Mouse (Mus musculus) ES-Bruce4 (cell line): ENCODE measurements around the gene Bud31. TPM values are rescaled to one million over a fixed set of nuclear protein-coding genes. Genes with fewer than 3 reads are reported as not detected.
"Not testable (repeated sequence)": the region's sequence is repeated elsewhere in the genome, so short reads cannot be mapped to it uniquely, and the experiment has no call there.

Experiments used
- H3K27ac ChIP-seq: 2 replicates; pipeline ENCODE4 v1.5.1; 2012; ENCODE audit warnings: low read length, inconsistent platforms; ENCODE audit not compliant: insufficient read depth
- H3K27me3 ChIP-seq: 2 replicates; pipeline ENCODE4 v1.6.1; 2012; ENCODE audit warnings: mild to moderate bottlenecking, low read length, inconsistent platforms; ENCODE audit not compliant: control insufficient read depth, poor library complexity, insufficient read depth, severe bottlenecking
- H3K36me3 ChIP-seq: 2 replicates; pipeline ENCODE4 v1.6.1; 2012; ENCODE audit warnings: inconsistent platforms, mild to moderate bottlenecking, low read length, moderate library complexity; ENCODE audit not compliant: control insufficient read depth, poor library complexity, insufficient read depth, severe bottlenecking
- H3K4me1 ChIP-seq: one replicate; pipeline ENCODE4 v1.8.1; 2011; ENCODE audit warnings: low read length; ENCODE audit not compliant: control insufficient read depth, insufficient read depth
- H3K4me3 ChIP-seq: 2 replicates; pipeline ENCODE4 v1.5.1; 2011; ENCODE audit warnings: low read depth, mild to moderate bottlenecking, low read length
- H3K9ac ChIP-seq: 2 replicates; pipeline ENCODE4 v1.6.1; 2012; ENCODE audit warnings: low read depth, mild to moderate bottlenecking, inconsistent platforms; ENCODE audit not compliant: poor library complexity, severe bottlenecking
- H3K9me3 ChIP-seq: replicated peaks from 2 replicates; pipeline ENCODE4 v1.6.1; 2012; ENCODE audit warnings: mild to moderate bottlenecking, low read length, inconsistent platforms; ENCODE audit not compliant: control insufficient read depth, poor library complexity, insufficient read depth, severe bottlenecking
- CTCF ChIP-seq: IDR thresholded peaks from one replicate; pipeline ENCODE4 v1.8.1; 2011; ENCODE audit warnings: low read depth, low read length
- EP300 ChIP-seq: IDR thresholded peaks from 2 replicates; pipeline ENCODE4 v1.6.1; 2011; ENCODE audit warnings: low read depth, low read length; ENCODE audit not compliant: insufficient read depth
- POLR2A ChIP-seq: IDR thresholded peaks from one replicate; pipeline ENCODE4 v1.8.1; 2011; ENCODE audit warnings: low read length; ENCODE audit not compliant: insufficient read depth
- polyA plus RNA-seq: library from polyadenylated mRNA; stranded (reverse); fragments of >200 nt; gene quantifications from 2 replicates; pipeline ENCODE4 v1.2.4, GENCODE M21; 2011; ENCODE audit warnings: low read depth; ENCODE audit not compliant: missing spikeins, insufficient read depth, insufficient read length

Gene Bud31
- polyA plus RNA-seq, 1 experiment: 104 TPM

GRCm38 (mm10) chr5:145130191-145130590 lies 10.0 kb upstream of the Bud31 start:
- no peak overlapping the region for H3K4me3 ChIP-seq
- no peak overlapping the region for H3K27ac ChIP-seq
- no peak for TF ChIP-seq POLR2A
- TF ChIP-seq EP300: no peak
- TF ChIP-seq CTCF: no peak
- H3K9ac ChIP-seq: no peak overlapping the region
- no peaks in the 10 kb centered on the region for H3K9me3 ChIP-seq
- no peaks in the 10 kb centered on the region for H3K4me1 ChIP-seq
- H3K36me3 ChIP-seq: peaks cover 72% of the 10 kb centered on the region
- no peaks in the 10 kb centered on the region for H3K27me3 ChIP-seq

GRCm38 (mm10) chr5:145130995-145131394 lies 9.2 kb upstream of the Bud31 start:
- Histone ChIP-seq H3K27me3 (no peaks in the 10 kb centered on the region), H3K9ac (no peak overlapping the region), H3K4me3 (no peak overlapping the region), H3K27ac (no peak overlapping the region), H3K9me3 (no peaks in the 10 kb centered on the region), H3K36me3 (peaks cover 74% of the 10 kb centered on the region), H3K4me1 (no peaks in the 10 kb centered on the region)
- TF ChIP-seq POLR2A: no peak

DNA sequence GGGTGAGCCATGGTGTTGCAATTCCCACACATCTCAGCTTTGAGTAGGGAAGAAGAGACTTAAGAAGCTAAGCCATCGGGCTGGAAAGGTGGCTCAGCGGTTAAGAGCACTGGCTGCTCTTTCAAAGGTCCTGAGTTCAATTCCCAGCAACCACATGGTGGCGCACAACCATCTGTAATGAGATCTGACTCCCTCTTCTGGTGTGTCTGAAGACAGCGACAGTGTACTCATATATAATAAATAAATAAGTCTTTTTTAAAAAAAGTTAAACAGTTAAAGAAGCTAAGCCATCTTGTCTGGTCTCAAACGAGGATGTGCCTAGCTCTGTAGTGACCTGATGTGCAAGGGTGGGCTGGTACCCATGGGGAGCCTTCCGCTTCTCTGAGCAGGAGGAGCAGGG lies 6.9 kb upstream of the Bud31 start:
- peaks cover 65% of the 10 kb centered on the region for H3K36me3 ChIP-seq
- H3K4me3 ChIP-seq, H3K4me1 ChIP-seq, H3K27ac ChIP-seq, H3K27me3 ChIP-seq, H3K9ac ChIP-seq, H3K9me3 ChIP-seq: not testable (repeated sequence)
- TF ChIP-seq CTCF: peak; percentile 10

DNA sequence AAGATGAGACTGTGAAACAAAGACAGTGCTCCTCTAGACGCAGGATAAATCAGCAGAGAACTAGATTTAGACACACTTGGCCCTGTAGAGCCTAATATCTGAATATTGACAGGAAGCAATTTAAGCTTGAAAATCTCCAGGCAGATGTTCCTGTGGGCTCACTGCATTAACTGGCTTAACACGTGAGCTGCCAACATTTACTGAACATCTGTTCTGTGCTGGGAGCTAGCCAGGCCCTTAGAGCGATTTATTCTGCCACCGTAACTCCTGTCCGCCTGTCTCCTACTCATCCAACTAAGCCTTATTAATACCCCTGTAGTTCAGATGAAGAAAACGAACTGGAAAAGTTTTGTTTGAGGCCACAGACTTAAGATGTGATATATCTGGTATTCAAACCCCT lies 1.3 kb upstream of the Bud31 start:
- peak overlapping the region; percentile 99 for H3K4me3 ChIP-seq
- H3K27ac ChIP-seq: no peak overlapping the region
- H3K36me3 ChIP-seq: peaks cover 41% of the 10 kb centered on the region
- no peaks in the 10 kb centered on the region for H3K27me3 ChIP-seq
- H3K9ac ChIP-seq: peak overlapping the region; percentile 94
- no peaks in the 10 kb centered on the region for H3K9me3 ChIP-seq
- no peaks in the 10 kb centered on the region for H3K4me1 ChIP-seq
- TF ChIP-seq CTCF (no peak), POLR2A (no peak), EP300 (no peak)

- no peak overlapping the region; the same call in 1 of the 2 replicates for H3K27ac ChIP-seq
- no peaks in the 10 kb centered on the region for H3K4me1 ChIP-seq
- no peaks in the 10 kb centered on the region for H3K9me3 ChIP-seq
- no peaks in the 10 kb centered on the region for H3K27me3 ChIP-seq
- H3K4me3 ChIP-seq: peak overlapping the region; percentile 92
- H3K36me3 ChIP-seq: peaks cover 41% of the 10 kb centered on the region
- TF ChIP-seq CTCF: no peak
- no peak for TF ChIP-seq POLR2A
- no peak for TF ChIP-seq EP300
- H3K9ac ChIP-seq: peak overlapping the region; percentile 94
These were observed 449 bp downstream of the Bud31 start for GRCm38 (mm10) chr5:145140611-145141010.

GRCm38 (mm10) chr5:145147748-145148147 lies 7.6 kb downstream of the Bud31 start:
- Histone ChIP-seq H3K4me3 (no peak overlapping the region), H3K9me3 (no peaks in the 10 kb centered on the region), H3K27ac (no peak overlapping the region), H3K4me1 (no peaks in the 10 kb centered on the region), H3K36me3 (peaks cover 51% of the 10 kb centered on the region), H3K27me3 (no peaks in the 10 kb centered on the region), H3K9ac (no peak overlapping the region)
- TF ChIP-seq CTCF (no peak), EP300 (no peak), POLR2A (no peak)

- no peak for TF ChIP-seq POLR2A
- no peak for TF ChIP-seq EP300
- TF ChIP-seq CTCF: no peak
- H3K9ac ChIP-seq: no peak overlapping the region
- H3K27me3 ChIP-seq: no peaks in the 10 kb centered on the region
- no peaks in the 10 kb centered on the region for H3K4me1 ChIP-seq
- H3K36me3 ChIP-seq: peaks cover 38% of the 10 kb centered on the region
- H3K27ac ChIP-seq: no peak overlapping the region
- no peak overlapping the region for H3K4me3 ChIP-seq
- no peaks in the 10 kb centered on the region for H3K9me3 ChIP-seq
These were observed 9.1 kb downstream of the Bud31 start for GRCm38 (mm10) chr5:145149294-145149693.
